Mouse (Mus musculus) CH12.LX (cell line): ENCODE data around the gene Adam17. TPM values are rescaled to one million over a fixed set of nuclear protein-coding genes. Genes with fewer than 3 reads are reported as not detected.
"Not testable (repeated sequence)": the region's sequence is repeated elsewhere in the genome, so short reads cannot be mapped to it uniquely, and the experiment has no call there.

ENCODE experiments used
- DNase-seq: peaks from one replicate; pipeline ENCODE4 v3.0.0-alpha.2; 2013; ENCODE audit errors: extremely low read depth
- H3K27ac ChIP-seq: 2 replicates; pipeline ENCODE4 v1.5.1; 2012; ENCODE audit warnings: low read depth, mild to moderate bottlenecking, control low read depth, moderate library complexity; ENCODE audit not compliant: insufficient read depth
- H3K27me3 ChIP-seq: replicated peaks from 2 replicates; pipeline ENCODE3; 2012; ENCODE audit warnings: inconsistent platforms
- H3K36me3 ChIP-seq, 2 experiments: replicated peaks in 1 of 2; 2 replicates each; pipeline versions ENCODE3 to v1.6.1; 2012; ENCODE audit warnings: inconsistent platforms in 1 of 2, low read length in 1 of 2, mild to moderate bottlenecking in 1 of 2, mixed read lengths in 1 of 2, moderate library complexity in 1 of 2; ENCODE audit not compliant: control insufficient read depth in 1 of 2, insufficient read depth in 1 of 2
- H3K4me1 ChIP-seq, 2 experiments: 2 replicates each; pipeline ENCODE4 v1.6.1; 2012; ENCODE audit warnings: inconsistent platforms in 1 of 2, moderate library complexity in 1 of 2; ENCODE audit not compliant: insufficient read depth in 2 of 2, control insufficient read depth in 1 of 2
- H3K4me2 ChIP-seq: 2 replicates; pipeline ENCODE4 v1.6.1; 2012; ENCODE audit warnings: low read depth, mild to moderate bottlenecking, control low read depth; ENCODE audit not compliant: poor library complexity, insufficient read depth, severe bottlenecking
- H3K4me3 ChIP-seq, 3 experiments: fragments of 150-350 bp in 1 of 3; sonication (generic) in 1 of 3; replicated peaks in 1 of 3; 2 replicates each; pipeline versions ENCODE3 to v1.5.1; 2011 to 2012; ENCODE audit warnings: low read depth in 2 of 3, low read length in 2 of 3, mild to moderate bottlenecking in 2 of 3, moderate library complexity in 2 of 3, control low read depth in 1 of 3, improper control_type of control experiment in 1 of 3, inconsistent platforms in 1 of 3, mixed read lengths in 1 of 3; ENCODE audit not compliant: poor library complexity in 1 of 3
- H3K79me2 ChIP-seq: replicated peaks from 2 replicates; pipeline ENCODE4 v1.6.1; 2012; ENCODE audit warnings: mild to moderate bottlenecking, moderate library complexity; ENCODE audit not compliant: control insufficient read depth, poor library complexity, insufficient read depth, severe bottlenecking; ENCODE audit errors: extremely low read depth
- H3K9ac ChIP-seq: 2 replicates; pipeline ENCODE4 v1.6.1; 2012; ENCODE audit warnings: low read depth, mild to moderate bottlenecking, control low read depth, moderate library complexity; ENCODE audit not compliant: insufficient read depth
- H3K9me3 ChIP-seq: replicated peaks from 2 replicates; pipeline ENCODE3; 2012; ENCODE audit warnings: low read length, inconsistent platforms, mixed read lengths
- BHLHE40 ChIP-seq: IDR thresholded peaks from 2 replicates; pipeline ENCODE4 v1.6.1; 2011; ENCODE audit warnings: mild to moderate bottlenecking, low read depth, low read length, improper control_type of control experiment
- CHD2 ChIP-seq: IDR thresholded peaks from 2 replicates; pipeline ENCODE4 v1.6.1; 2011; ENCODE audit warnings: low read length, improper control_type of control experiment
- CTCF ChIP-seq, 2 experiments: IDR thresholded peaks in 1 of 2; conservative IDR thresholded peaks in 1 of 2; 2 replicates each; pipeline ENCODE4 v1.5.1; 2011 to 2012; ENCODE audit warnings: low read depth in 2 of 2, low read length in 2 of 2, improper control_type of control experiment in 1 of 2, inconsistent platforms in 1 of 2, mild to moderate bottlenecking in 1 of 2, moderate library complexity in 1 of 2
- ELF1 ChIP-seq: IDR thresholded peaks from 2 replicates; pipeline ENCODE4 v1.6.1; 2014; ENCODE audit warnings: low read depth, mild to moderate bottlenecking, inconsistent platforms, low read length, improper control_type of control experiment
- GABPA ChIP-seq: IDR thresholded peaks from 2 replicates; pipeline ENCODE4 v1.6.1; 2012; ENCODE audit warnings: low read depth, low read length, improper control_type of control experiment, inconsistent platforms; ENCODE audit not compliant: insufficient replicate concordance
- IRF4 ChIP-seq: IDR thresholded peaks from 2 replicates; pipeline ENCODE4 v1.6.1; 2014; ENCODE audit warnings: low read depth, mild to moderate bottlenecking, inconsistent platforms, low read length, improper control_type of control experiment
- JUN ChIP-seq: IDR thresholded peaks from 2 replicates; pipeline ENCODE4 v1.6.1; 2011; ENCODE audit warnings: low read depth, mild to moderate bottlenecking, low read length, improper control_type of control experiment, moderate library complexity; ENCODE audit not compliant: insufficient read depth
- MAZ ChIP-seq: IDR thresholded peaks from 2 replicates; pipeline ENCODE4 v1.6.1; 2012; ENCODE audit warnings: low read depth, mild to moderate bottlenecking, inconsistent platforms, low read length, improper control_type of control experiment, moderate library complexity
- MXI1 ChIP-seq: IDR thresholded peaks from 2 replicates; pipeline ENCODE4 v1.6.1; 2011; ENCODE audit warnings: mild to moderate bottlenecking, low read depth, low read length, improper control_type of control experiment
- PAX5 ChIP-seq: IDR thresholded peaks from 2 replicates; pipeline ENCODE4 v1.6.1; 2012; ENCODE audit warnings: low read length, inconsistent platforms, mixed read lengths
- POLR2A ChIP-seq: IDR thresholded peaks from 2 replicates; pipeline ENCODE4 v1.6.1; 2011; ENCODE audit warnings: low read depth, mild to moderate bottlenecking, improper control_type of control experiment, low read length
- RAD21 ChIP-seq: IDR thresholded peaks from 2 replicates; pipeline ENCODE4 v1.6.1; 2011; ENCODE audit warnings: low read depth, mild to moderate bottlenecking, low read length, improper control_type of control experiment, moderate library complexity
- RCOR1 ChIP-seq: conservative IDR thresholded peaks from 2 replicates; pipeline ENCODE4 v1.6.1; 2012; ENCODE audit warnings: low read depth, mild to moderate bottlenecking, inconsistent platforms, low read length, improper control_type of control experiment
- TBP ChIP-seq: conservative IDR thresholded peaks from 2 replicates; pipeline ENCODE4 v1.6.1; 2011; ENCODE audit warnings: low read depth, low read length, improper control_type of control experiment
- UBTF ChIP-seq: IDR thresholded peaks from 2 replicates; pipeline ENCODE4 v1.6.1; 2012; ENCODE audit warnings: low read depth, mild to moderate bottlenecking, inconsistent platforms, low read length, improper control_type of control experiment, moderate library complexity
- ZC3H11A ChIP-seq: IDR thresholded peaks from 2 replicates; pipeline ENCODE4 v1.6.1; 2012; ENCODE audit warnings: low read depth, mild to moderate bottlenecking, inconsistent platforms, low read length, improper control_type of control experiment
- ZKSCAN1 ChIP-seq: IDR thresholded peaks from 2 replicates; pipeline ENCODE4 v1.6.1; 2012; ENCODE audit warnings: low read depth, inconsistent platforms, low read length, improper control_type of control experiment, borderline replicate concordance
- dilution Hi-C: fragments of 300-500 bp; cut with MboI; formaldehyde crosslinking; loops from 2 replicates; pipeline ENCODE4 v1.14.3; 2020; ENCODE audit warnings: low sequenced_read_pairs; ENCODE audit not compliant: extremely low pct_unique_long_range_greater_than_20kb, extremely low pct_ligation_motif_present
- in situ Hi-C: fragments of 300-500 bp; cut with MboI; formaldehyde crosslinking; loops from 3 replicates; pipeline ENCODE4 v1.14.3; 2019; ENCODE audit warnings: low sequenced_read_pairs, low pct_ligation_motif_present, low pct_unique_long_range_greater_than_20kb, mixed read lengths
- polyA plus RNA-seq: library from polyadenylated mRNA; unstranded; fragments of >175 nt; gene quantifications from 2 replicates; pipeline ENCODE4 v1.2.1, GENCODE M21; 2012; ENCODE audit warnings: low read depth; ENCODE audit not compliant: insufficient read length
- total RNA-seq, 2 experiments: library from RNA; depleted of rRNA; stranded (reverse); fragments of 300-350 nt in 1 of 2; fragments of >200 nt in 1 of 2; gene quantifications; 2 replicates each; pipeline ENCODE4 v1.2.3; 2012 to 2014

The Adam17 gene
- total and polyA plus RNA-seq, 3 experiments, result 47.5 to 60.1 (median 50.1) TPM

DNA sequence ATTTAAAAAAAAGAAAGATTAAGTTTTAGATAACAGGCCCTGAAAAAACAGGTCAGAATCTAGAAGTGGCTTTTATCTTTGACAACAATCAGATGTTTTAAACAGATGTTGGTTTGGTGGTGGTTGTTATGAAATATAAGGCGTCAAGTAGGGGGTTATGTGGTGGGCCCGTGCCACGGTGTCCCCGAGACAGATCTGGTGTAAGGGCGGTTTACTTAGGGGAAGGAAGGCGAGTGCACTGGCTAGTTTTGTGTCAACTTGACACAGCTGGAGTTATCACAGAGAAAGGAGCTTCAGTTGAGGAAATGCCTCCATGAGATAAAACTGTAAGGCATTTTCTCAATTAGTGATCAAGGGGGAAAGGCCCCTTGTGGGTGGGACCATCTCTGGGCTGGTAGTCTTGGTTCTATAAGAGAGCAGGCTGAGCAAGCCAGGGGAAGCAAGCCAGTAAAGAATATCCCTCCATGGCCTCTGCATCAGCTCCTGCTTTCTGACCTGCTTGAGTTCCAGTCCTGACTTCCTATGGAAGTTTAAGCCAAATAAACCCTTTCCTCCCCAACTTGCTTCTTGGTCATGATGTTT, 5.4 kb upstream of the Adam17 start:
- H3K4me3 ChIP-seq, H3K79me2 ChIP-seq, H3K27ac ChIP-seq, H3K27me3 ChIP-seq, dilution Hi-C loops, H3K36me3 ChIP-seq, DNase-seq, H3K9ac ChIP-seq, H3K4me2 ChIP-seq, H3K9me3 ChIP-seq: not testable (repeated sequence)
- in situ Hi-C loops, result loop anchor here (5.0 kb wide), 1 partner anchor 38 kb away; the partner anchor contains the start of gene Ywhaq
- H3K4me1 ChIP-seq, result peaks cover 0 to 24% of the 10 kb centered on the region in 2 experiments; a peak in 2 of 4 replicates

DNA sequence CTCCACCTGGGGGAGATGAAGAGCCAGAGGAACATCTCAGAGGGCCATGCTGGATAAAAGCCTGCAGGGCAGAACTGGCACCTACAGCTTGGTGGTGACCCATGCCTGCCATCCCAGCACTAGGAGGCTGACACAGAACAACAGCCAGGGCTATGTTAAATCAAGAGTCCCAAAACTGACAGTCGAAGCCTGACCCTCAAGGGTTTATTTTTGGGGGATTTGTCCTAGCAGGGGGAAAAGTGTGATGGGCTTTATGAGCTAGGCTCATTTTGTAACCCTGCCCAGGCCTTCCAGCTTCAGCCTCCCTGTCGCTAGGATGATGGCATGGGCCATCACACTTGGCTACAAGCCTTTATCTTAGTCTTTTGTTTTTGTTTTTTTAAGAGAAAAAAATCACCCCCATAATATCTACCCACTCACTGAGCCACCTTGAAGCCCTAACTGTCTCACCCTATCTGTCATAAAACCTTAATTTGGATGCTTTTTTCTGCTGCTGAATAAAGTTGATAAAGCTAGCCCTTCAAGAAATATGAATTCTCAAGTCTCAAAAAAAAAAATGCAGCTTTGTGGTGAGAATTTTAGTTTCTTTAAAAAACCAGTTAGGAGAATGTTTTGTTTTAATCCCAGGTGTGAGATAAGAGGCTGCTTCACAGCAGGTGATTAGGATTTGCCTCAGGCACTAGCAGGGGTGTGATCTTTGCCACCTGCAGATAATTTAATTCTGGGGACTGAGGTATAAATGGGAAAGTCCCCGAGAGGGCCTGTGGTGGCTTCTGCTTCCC, 2.1 kb upstream of the Adam17 start:
- in situ Hi-C loops (loop anchor here (5.0 kb wide), 1 partner anchor 42 kb away; the partner anchor contains the start of gene Ywhaq), dilution Hi-C loops (no loop called here)
- Histone ChIP-seq H3K4me2 (no peak overlapping the region), H3K79me2 (peaks cover 29% of the 10 kb centered on the region), H3K27me3 (no peaks in the 10 kb centered on the region), H3K4me1 (peaks cover 0 to 31% of the 10 kb centered on the region in 2 experiments; a peak in 2 of 4 replicates), H3K4me3 (no peak overlapping the region), H3K9me3 (no peaks in the 10 kb centered on the region), H3K9ac (no peak overlapping the region), H3K36me3 (no peaks in the 10 kb centered on the region), H3K27ac (no peak overlapping the region)
- no peak for DNase-seq
- no peak for TF ChIP-seq ZKSCAN1
- TF ChIP-seq ZC3H11A, result no peak
- TF ChIP-seq UBTF, result no peak
- no peak for TF ChIP-seq POLR2A
- no peak for TF ChIP-seq CTCF (conservative IDR thresholded peaks at IDR 0.05 in 1 of 2, IDR thresholded peaks at IDR 0.05 in 1 of 2; ENCODE audit: low read depth in 2 of 2, low read length in 2 of 2)
- TF ChIP-seq MAZ, result no peak
- TF ChIP-seq CHD2, result no peak
- TF ChIP-seq RAD21, result no peak
- TF ChIP-seq RCOR1, result no peak
- TF ChIP-seq TBP, result no peak
- TF ChIP-seq ELF1, result no peak
- TF ChIP-seq JUN, result no peak
- no peak for TF ChIP-seq GABPA
- TF ChIP-seq PAX5, result no peak
- TF ChIP-seq MXI1, result no peak
- TF ChIP-seq BHLHE40, result no peak
- no peak for TF ChIP-seq IRF4
